In genomic region chr14:34453648-34454047, GRCm38 (mm10) we compare ENCODE assay signal across 12 mouse cellular contexts. TPM values are rescaled to one million over a fixed set of nuclear protein-coding genes. Genes with fewer than 3 reads are reported as not detected.
DNase-seq lines count a peak whose midpoint lies in the region; ATAC-seq and TF ChIP-seq lines count a peak whose summit lies in the region.
"Had no signal": no experiment of that assay in that cellular context is flagged by ENCODE, and none has a peak within 500 bp of the region (broad histone marks: within the 10 kb centered on the region; RNA-seq: fewer than 3 reads in every experiment).

No protein-coding gene starts in this region.

- peak overlapping the region; percentile 71 for H3K27ac ChIP-seq in heart, embryonic 10.5 days
- H3K27ac ChIP-seq in forebrain, embryonic 15.5 days (replicated peaks) = peak overlapping the region; percentile 80
- peak overlapping the region; percentile 89 for H3K27ac ChIP-seq in midbrain, embryonic 11.5 days (ENCODE audit: low read depth, low read length)

- H3K36me3 ChIP-seq in heart, embryonic 10.5 days = peaks cover 13% of the 10 kb centered on the region; the same call in 1 of the 2 replicates
- peaks cover 13% of the 10 kb centered on the region for H3K36me3 ChIP-seq in E14TG2a.4 (ENCODE audit: insufficient read depth, low read length)
- H3K36me3 ChIP-seq in forebrain, embryonic 15.5 days = peaks cover 3% of the 10 kb centered on the region; the same call in 1 of the 2 replicates
- no peaks in the 10 kb centered on the region for H3K36me3 ChIP-seq in midbrain, embryonic 11.5 days (ENCODE audit: control insufficient read depth, insufficient read depth, low read length)

- peak overlapping the region; percentile 17 for H3K4me2 ChIP-seq in forebrain, embryonic 15.5 days (replicated peaks)
- peak overlapping the region; percentile 21; the same call in 1 of the 2 replicates for H3K4me2 ChIP-seq in midbrain, embryonic 11.5 days

- DNase-seq in heart, embryonic 10.5 days (ENCODE audit: low spot score) = no peak
- no peak for DNase-seq in heart, postnatal 4 days
- peak; percentile 93 for DNase-seq in midbrain, embryonic 11.5 days (ENCODE audit: low spot score, missing footprints)
- no peak for DNase-seq in urinary bladder, postnatal 36 days (ENCODE audit: low spot score in 2 of 2)
- no peak for DNase-seq in spleen, postnatal 4 days (ENCODE audit: low spot score in 2 of 2)
- DNase-seq in B cell, adult 2 months = no peak
- DNase-seq: cerebellum, postnatal 36 days; kidney, adult 11 months; lung, adult 18-20 months; thymus, adult 18-20 months had no signal

- no peaks in the 10 kb centered on the region for H3K27me3 ChIP-seq in heart, embryonic 10.5 days (ENCODE audit: insufficient read depth, poor library complexity, severe bottlenecking)
- no peaks in the 10 kb centered on the region for H3K27me3 ChIP-seq in E14TG2a.4 (ENCODE audit: insufficient read depth, low read length)
- H3K27me3 ChIP-seq in forebrain, embryonic 15.5 days = no peaks in the 10 kb centered on the region
- H3K27me3 ChIP-seq in midbrain, embryonic 11.5 days (ENCODE audit: control insufficient read depth, insufficient read depth, low read length) = no peaks in the 10 kb centered on the region

- no peaks in the 10 kb centered on the region for H3K9me3 ChIP-seq in heart, embryonic 10.5 days
- H3K9me3 ChIP-seq in E14TG2a.4 (ENCODE audit: low read length) = no peaks in the 10 kb centered on the region
- H3K9me3 ChIP-seq in forebrain, embryonic 15.5 days = no peaks in the 10 kb centered on the region
- no peaks in the 10 kb centered on the region for H3K9me3 ChIP-seq in midbrain, embryonic 11.5 days (ENCODE audit: control insufficient read depth, low read length)

- peaks cover 25% of the 10 kb centered on the region for H3K4me1 ChIP-seq in heart, embryonic 10.5 days
- H3K4me1 ChIP-seq in E14TG2a.4 (replicated peaks; ENCODE audit: low read depth, low read length) = peaks cover 43% of the 10 kb centered on the region
- peaks cover 16% of the 10 kb centered on the region for H3K4me1 ChIP-seq in forebrain, embryonic 15.5 days
- peaks cover 23% of the 10 kb centered on the region for H3K4me1 ChIP-seq in midbrain, embryonic 11.5 days (ENCODE audit: control insufficient read depth, insufficient read depth, low read length)

- H3K4me3 ChIP-seq in heart, embryonic 10.5 days = no peak overlapping the region
- 0 out of 2 replicates have a peak overlapping the region, but pooled peaks have one; percentile 17 for H3K4me3 ChIP-seq in E14TG2a.4 (replicated peaks; ENCODE audit: low read length)
- H3K4me3 ChIP-seq in forebrain, embryonic 15.5 days = no peak overlapping the region
- H3K4me3 ChIP-seq in midbrain, embryonic 11.5 days (ENCODE audit: low read depth, low read length) = no peak overlapping the region

- no peak for TF ChIP-seq CTCF in E14TG2a.4 (conservative IDR thresholded peaks at IDR 0.05; ENCODE audit: low read length)

- H3K9ac ChIP-seq in forebrain, embryonic 15.5 days (replicated peaks) = peak overlapping the region; percentile 9; the same call in 1 of the 2 replicates
- H3K9ac ChIP-seq in midbrain, embryonic 11.5 days (ENCODE audit: low read length) = 0 out of 2 replicates have a peak overlapping the region, but pooled peaks have one; percentile 17

- peak; percentile 58; the same call in 1 of the 2 replicates for ATAC-seq in forebrain, embryonic 15.5 days (replicated peaks)
- ATAC-seq in midbrain, embryonic 11.5 days (ENCODE audit: low FRiP score) = peak; percentile 85

- 41% methylated on average over 6 of the region's 6 CpGs for WGBS in heart, embryonic 10.5 days
- WGBS in forebrain, embryonic 15.5 days = 4% methylated on average over 6 of the region's 6 CpGs
- WGBS in midbrain, embryonic 11.5 days = 7% methylated on average over 6 of the region's 6 CpGs

RNA-seq across cellular contexts. Expression of gene Bmpr1a, which starts 49.5 kb away (rescaled TPM):
- polyA plus RNA-seq in heart, embryonic 10.5 days (2016; fragmentation: Nextera tagmentation; extraction: Ambion mirVana) = 48.0 and 48.9 TPM in 2 replicates
- 100 to 1,000 TPM; 107 to 115 TPM for total RNA-seq in heart, postnatal 4 days (2021)
- polyA plus RNA-seq in forebrain, embryonic 15.5 days (2015; fragmentation: Nextera tagmentation; extraction: Ambion mirVana) = 23.4 and 24.7 TPM in 2 replicates
- polyA plus RNA-seq in midbrain, embryonic 11.5 days (2014; fragmentation: Nextera tagmentation; extraction: Ambion mirVana) = 44.4 and 49.8 TPM in 2 replicates
